Mouse (Mus musculus): ENCODE measurements at regions not wholly inside any gene's neighbourhood (a gene's known extent, or its start where the extent isn't known, plus 50 kb on each side); places are given as distances from the start of the nearest gene placed in this dataset.

DNA sequence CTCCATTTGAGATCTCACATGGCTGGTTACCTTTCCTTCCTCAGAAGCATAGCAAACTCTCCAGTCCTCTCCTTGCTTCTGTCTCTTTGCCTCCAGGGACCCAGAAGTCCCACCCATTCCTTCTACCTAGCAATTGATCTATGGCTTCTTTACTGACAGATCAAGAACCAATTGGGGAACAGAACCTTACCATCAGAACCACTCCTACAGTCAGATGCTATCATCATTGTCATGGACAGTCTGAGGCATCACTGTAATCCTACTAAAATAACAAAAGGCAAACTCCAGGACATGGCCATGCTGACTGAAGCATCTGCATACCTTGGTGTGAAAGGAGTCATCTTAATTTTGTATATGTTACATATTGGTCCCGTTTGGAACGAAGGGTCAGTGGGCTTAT is 401.9 kb upstream of the Ubash3b start:
- no peak for DNase-seq

DNA sequence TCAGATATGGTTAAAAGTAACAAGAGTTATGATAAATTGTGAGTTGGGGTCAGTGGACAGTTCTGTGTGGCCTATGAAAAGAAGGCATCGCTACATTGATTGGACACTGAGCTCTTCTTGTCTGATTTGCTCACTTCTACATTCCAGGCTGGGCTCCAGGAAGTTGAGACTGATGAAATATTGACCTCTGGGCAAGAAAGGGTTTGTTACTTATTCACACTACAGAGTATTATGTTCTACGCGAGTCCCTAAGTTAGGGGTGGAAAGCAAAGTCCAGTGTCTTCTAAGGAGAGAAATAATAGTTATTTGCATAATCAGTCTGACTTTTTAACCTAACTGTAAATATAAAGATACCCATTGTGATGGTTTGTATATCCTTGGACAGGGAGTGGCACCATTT is 397.0 kb upstream of the Ubash3b start:
- no peak for DNase-seq

DNA sequence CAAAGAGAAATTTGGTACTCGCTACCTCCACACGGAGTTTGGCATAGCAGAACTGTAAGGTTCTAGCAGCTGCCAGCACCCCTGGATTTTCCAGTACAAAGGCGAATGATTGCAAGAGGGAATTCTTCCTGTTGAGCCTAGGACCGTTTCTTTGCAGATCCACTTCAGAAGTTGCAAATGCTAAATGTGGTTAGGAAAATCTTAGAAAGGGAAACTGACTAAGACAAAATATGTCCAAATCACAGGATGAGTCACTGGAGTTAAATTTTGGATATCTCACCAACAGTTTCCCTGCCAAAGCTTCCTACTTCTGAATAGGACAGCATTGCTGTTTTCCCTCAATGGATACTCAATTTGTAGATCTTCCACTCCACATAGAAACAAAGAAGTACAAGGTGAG is 395.4 kb upstream of the Ubash3b start:
- DNase-seq: no peak

DNA sequence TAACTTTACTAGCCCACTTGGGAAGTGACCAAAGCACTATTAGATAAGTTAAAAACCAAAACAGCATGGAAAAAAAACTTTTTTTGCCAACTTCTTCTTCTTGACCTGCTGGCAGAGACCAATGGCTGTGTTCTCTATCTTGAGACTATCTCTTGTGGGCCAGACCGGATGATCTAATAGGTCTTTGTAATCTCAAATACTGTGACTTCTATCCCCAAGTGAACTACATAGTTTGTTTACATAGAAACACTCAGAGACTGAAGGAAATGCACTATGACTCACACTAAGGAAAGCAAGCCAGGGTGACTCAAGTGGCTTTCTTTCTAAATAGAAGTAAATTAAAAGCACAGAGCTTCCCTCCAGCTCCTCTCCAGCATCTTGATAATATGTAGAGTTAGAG is 384.3 kb upstream of the Ubash3b start:
- DNase-seq: no peak

DNA sequence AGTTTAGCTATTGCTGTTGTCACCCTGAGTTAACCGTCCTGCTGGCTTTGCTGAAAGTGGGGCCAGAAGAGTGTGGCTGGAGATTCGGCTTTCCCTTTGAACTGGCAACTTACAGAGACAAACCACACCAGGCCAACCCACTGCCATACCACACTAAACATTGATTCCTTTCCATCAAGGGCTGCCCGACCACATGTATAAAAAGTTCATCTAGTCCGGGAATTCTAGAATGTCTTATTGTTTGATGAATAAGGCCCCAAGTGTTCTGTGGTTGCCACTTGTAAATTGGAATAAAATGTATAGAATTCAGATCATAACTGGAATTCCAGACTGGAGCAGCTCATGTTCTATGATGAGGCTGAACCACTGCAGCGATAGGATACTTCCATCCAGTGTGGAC is 381.0 kb upstream of the Ubash3b start:
- DNase-seq: no peak

DNA sequence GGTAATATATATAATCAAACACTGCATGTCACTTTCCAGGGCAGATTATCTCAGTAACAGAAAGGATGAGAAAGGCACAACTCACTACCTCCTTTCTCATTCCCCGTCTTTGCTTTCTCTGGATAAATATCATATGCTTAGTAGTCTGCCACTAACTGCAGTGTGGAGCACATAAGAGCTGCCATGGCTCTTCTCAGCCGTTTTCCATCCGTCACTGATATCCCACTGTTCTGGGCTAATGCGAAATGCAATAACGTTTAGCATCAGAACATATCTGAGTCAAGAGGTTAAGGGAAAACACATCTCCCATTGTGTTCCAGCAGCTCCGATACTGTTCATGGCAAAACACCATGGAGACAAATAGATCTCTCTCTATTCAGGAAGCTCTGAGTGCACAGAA is 379.8 kb upstream of the Ubash3b start:
- DNase-seq: no peak

DNA sequence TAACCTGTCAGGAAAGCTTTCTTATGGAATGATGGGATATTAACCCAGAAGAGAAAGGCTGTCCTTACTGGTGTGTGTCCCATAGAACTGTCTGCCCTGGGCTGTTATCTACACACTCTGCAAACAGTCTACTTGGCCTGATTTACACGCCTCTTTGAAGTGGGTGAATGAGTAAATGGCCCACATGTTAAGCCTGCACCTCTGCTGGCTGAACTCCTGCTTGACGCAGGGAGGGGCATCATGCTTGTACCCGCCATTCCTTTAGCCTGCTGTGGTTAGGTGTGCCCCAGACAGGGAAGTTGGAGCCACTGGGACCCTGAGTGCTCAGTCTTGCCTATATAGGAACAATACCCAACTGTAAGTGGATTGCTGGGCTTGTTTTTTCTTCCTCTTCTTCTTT is 371.3 kb upstream of the Ubash3b start:
- DNase-seq: no peak

DNA sequence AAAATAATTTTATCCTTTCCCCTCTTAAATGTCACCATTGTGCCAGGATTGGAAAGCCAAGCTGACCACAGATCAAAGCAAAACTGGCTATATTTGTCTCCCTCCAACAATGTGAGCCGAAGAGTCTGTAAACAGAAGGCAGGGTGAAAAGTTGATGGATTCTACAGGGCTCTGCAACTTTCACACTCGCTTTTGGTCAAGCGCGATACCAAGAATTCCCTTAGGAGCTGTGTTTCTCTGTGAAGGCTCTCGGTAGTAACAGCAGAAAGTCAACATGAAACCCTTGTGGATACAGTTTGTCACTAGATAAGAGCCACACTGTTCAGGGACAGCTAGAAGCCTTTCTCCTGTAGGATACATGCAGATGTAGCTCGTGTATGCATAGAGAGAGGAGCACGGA is 370.8 kb upstream of the Ubash3b start:
- no peak for DNase-seq

DNA sequence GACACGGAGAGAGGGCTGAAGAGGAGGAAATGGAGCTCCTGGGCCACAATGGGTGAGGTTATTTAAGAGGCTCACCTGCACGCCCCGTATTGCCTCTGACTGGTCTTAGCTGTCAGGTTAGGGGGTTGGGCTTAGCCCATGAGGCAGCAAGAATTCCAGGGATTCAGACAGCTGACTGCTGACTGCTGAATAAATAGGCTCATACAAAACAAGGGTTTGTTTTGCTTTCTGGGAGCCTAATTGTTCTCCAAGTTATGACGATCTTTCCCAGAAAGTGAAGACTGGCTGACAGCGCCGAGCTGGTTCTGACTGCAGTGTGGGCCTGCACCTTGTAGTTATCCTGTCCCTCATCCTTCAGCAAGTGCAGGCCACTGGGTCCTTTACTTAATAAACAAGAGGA is 370.1 kb upstream of the Ubash3b start:
- DNase-seq: no peak

DNA sequence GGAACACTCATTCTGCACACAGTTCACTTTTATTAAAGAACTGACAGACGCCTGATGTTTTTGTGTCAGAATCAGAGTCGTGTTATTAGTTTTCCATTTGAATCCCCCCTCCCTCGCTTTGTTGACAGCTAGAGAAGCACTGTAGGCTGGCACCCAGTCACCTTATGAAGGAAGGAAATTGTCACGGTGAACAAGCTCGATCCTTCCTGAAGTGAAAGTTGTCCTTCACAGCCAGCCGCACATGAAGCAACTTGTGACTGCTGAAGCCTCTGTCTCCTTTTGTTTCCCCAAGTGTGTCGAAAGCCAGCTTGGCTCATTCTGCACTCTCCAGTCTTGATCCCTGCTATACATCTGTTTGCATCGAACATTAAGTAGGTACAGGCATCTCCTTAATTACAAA is 364.6 kb upstream of the Ubash3b start:
- DNase-seq: no peak

DNA sequence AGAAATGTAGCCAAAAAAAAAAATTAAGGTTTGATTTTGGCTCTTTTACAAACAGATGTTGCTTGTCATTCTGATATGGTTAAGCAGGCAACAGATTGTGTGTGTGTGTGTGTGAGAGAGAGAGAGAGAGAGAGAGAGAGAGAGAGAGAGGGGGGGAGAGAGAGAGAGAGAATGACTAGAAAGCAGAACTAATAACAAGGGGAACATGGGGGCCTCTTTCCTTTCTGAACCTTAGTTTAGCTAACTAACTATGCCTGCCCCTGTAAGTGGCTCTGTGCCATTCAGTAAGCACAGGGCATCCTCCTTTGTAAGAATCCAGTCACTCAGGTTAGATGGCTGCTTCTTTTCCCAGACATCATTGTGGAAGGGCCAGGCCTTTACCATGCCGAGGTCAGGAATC is 364.0 kb upstream of the Ubash3b start:
- no peak for DNase-seq

DNA sequence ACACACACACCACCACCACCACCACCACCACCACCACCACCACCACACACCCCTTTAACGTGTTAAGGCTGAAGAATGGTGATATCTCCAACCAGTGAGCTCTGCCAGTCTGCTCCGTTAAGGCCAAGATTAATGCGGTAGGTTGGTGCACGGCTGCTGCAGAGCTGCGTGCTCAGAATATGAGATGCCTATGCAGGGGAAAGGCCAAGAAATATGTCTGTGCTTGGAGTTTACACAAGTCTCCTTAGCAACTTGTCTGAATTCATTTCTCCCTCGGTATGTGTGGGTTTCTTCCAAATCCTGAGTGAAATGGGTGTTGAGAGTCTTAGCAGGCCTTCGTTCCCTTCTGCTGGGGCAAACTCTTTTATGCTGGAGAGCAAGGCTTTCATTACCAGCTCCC is 363.1 kb upstream of the Ubash3b start:
- DNase-seq: no peak

DNA sequence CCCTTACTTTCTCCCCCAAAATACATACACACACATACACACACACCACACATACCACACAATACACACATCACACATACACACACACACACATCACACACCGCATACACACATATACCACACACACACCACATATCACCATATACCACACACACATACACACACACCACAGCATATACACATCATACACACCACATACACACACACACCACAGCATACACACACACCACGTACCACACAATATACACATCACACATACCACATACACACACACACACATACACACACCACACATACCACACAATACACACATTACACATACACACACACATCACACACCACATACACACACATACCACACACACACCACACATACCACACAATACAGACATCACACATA is 362.5 kb upstream of the Ubash3b start:
- DNase-seq: no peak

DNA sequence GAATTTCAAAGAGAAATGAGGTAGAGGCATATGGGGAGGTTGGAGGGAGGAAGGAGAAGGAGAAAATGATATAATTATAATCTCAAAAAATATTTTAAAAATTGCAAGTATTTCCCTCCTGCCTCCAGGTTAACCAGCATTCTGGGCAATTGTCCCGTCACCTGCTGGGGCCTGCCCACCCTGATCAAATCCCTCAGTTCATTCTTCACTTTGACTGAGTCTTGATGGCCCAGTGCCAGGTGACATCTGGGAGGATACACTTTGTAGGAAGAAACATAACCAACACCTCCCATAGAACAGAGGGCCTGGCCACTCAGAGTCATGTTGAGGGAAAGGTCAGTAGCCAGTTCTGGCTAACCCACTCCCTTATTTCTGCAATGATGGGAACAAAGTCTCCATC is 360.8 kb upstream of the Ubash3b start:
- DNase-seq: no peak

DNA sequence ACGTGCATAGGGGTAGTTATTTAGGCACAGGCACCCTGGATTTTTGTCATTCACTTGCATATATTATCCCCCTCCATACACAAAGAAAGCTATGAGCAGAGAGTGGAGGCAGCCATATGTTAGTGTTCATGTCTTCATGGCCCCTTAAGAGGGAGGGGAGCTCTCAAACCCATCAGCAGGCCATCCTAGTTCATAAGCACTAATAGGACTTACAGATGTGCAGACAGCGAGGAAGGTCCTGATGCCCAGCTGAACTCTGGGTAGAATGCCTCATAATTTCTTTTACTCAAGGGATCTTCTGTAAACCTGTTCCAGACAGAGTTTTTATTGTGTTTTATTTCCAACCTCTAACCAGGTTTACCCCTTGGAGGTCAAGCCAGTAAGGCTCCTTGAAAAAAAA is 356.3 kb upstream of the Ubash3b start:
- DNase-seq: no peak

DNA sequence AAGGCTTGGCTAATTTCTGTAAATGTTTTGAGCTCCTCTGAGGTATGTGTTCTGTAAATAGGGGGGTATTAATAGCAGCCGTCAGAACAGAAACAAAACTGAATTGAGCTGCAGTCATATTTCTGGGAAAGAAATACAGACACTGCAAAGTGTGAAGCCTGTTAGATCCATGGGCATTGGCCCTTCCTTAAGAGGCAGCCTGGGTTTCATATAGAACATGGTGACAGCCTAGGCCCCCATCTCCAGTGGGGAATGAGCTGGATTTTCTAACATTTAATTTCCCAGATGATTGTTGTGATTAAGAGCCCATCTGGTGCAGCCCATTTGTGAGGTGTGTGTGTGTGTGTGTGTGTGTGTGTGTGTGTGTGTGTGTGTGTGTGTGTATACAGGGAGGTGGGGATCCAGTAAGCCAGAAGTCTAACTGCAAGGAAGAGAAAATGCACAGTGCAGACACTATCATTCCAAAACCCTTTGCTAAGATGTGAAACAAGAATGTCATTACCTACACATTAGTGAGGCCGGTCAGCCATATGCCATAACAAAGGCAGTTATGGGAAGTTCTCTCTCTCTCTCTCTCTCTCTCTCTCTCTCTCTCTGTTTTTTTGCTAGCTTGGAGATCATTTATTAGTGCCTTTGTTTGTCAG is 355.7 kb upstream of the Ubash3b start:
- no peak for DNase-seq

DNA sequence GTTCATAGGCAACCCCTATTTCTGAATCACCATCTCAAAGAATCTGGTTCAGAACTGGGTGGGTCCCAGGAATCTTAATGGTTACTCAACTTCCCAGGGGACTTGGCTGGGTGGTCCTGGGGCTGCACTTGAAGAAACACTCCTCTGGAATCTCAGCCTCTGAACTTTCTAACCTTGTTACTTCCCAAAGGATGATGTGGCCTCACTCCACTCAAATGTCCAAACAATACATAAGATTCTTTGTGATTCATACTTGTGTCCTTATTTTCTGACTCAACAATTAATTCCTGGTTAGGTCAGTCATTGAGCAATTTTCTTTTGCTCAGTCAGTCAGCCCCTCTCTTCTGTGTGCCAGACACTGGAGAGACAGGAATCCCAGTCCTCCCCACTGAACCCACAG is 353.7 kb upstream of the Ubash3b start:
- no peak for DNase-seq

DNA sequence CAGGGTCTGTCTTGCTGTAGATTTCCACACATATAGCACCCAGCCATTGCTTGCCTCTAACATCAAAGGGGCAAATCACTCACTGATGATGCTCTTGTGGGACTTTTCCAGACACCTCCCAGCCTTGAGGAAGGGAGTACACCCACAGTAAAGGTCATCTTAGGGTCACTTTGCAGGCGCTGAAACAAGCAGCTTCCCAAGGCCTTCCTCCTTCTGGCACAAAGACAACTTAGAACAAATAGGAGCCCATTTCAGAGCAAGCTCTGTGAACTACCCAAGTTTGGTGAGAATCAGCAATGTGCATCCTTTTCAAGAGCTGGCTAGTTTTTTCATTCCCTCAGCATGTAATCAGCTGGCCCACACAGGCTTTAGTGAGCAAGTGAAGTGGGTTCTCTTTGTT is 352.2 kb upstream of the Ubash3b start:
- no peak for DNase-seq

DNA sequence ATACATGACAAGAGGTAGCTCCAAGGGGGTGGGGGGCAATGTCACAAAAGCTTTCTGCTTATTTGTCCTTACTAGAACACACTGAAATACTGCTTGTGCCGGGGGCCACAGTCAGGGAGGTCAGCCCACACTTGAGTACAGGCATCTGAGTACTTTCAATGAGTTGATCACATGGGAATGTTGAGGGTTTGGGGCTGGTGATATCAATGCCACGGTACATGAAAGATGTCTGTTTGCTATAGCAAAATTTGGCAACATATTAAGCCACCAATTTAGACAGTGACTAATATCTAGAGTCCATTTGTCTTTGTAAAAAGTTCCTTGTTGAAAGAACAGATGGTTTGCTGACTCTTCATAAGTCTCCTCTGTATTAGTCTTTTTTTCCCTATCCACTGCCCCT is 348.1 kb upstream of the Ubash3b start:
- DNase-seq: no peak

DNA sequence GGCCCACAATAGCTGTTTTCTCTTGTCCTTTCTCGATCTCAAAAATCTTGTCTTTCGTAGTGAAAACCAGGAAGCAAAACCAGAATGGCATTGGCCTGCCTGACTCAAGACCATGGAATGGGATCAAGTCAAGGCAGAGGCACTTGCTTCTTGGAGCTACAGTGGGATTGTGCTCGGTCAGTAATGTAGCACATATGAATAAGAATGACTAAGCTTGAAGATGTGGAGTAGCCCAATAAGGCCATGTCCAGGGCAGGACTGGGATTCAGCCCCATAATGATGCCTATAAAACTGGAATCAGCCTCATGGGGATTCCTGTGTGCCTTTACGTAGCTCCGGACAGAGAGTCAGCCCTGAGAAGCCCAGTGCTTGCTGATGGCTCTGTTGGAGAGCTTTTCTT is 347.2 kb upstream of the Ubash3b start:
- no peak for DNase-seq

DNA sequence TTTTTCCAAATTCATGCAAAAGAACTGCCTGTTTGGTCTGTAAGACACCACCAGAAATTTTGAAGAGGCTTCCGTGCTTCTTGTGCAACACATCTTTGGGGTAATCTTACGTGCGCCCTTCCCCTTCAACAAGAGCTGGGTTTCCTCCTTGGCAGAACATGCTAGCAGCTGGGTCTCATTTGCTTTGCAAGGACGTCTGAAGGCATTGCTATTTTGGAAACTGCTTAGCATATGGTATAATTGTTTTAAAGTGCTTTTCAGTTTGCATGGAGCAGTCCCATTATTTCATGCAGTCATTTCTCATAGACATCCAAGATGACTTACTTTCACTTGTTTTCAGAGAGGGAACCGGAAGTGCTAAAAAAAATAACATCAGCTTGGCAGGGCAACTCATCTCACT is 336.8 kb upstream of the Ubash3b start:
- DNase-seq: no peak

DNA sequence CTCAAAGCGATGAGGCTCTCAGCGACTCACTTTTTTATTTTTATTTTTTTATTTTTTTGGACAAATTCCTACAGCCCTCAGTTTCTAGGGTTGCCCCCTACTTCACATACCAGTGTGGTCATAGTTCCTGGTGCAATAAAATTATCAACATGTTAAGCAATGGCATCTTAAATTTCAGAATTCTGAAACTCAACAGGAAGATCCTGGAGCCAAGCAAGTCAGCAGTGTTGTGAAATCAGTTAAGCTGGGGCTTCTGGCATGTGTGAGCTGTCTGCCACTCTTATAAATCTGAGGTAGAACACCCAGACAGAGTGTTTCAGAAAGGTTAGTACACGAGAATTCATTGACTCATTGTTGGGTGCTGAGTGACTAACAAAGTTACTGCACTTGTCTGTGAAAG is 328.6 kb upstream of the Ubash3b start:
- no peak for DNase-seq

DNA sequence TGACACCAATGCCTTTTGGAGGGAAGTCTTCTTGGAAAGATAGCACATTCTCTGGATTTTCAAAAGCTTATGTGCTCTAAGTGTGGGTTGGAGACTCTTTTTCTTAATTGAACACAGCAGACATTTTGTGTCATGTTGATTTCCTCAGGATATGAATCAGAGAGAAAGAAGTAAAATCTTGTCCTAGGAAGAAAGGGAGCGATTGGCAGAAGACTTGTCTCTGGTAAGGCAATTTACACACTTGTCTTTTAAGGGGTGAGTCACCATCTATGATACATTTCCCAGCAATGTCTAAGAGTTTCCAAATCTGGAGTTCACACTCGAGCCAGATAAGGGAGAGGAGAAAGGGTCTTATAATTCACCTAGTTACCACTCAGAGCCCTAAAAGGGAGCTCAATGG is 326.5 kb upstream of the Ubash3b start:
- DNase-seq: no peak

DNA sequence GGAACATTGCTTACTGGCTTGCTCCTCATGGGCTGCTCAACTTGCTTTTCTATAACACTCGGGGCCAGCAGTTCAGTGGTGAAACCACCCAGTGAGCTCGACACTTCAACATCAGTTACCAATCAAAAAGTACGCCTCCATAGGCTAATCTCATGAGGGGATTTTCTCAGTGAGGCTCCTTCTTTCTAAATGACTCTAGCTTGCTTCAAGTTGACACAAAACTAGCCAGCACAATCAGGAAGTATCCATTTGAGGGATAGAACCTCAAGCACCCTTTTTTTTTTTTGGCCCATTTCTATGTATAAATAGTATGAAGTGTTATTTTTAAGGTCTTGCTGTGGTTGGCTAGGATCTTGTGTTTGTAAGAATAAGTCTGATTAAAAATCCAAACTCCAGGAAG is 321.7 kb upstream of the Ubash3b start:
- no peak for DNase-seq

DNA sequence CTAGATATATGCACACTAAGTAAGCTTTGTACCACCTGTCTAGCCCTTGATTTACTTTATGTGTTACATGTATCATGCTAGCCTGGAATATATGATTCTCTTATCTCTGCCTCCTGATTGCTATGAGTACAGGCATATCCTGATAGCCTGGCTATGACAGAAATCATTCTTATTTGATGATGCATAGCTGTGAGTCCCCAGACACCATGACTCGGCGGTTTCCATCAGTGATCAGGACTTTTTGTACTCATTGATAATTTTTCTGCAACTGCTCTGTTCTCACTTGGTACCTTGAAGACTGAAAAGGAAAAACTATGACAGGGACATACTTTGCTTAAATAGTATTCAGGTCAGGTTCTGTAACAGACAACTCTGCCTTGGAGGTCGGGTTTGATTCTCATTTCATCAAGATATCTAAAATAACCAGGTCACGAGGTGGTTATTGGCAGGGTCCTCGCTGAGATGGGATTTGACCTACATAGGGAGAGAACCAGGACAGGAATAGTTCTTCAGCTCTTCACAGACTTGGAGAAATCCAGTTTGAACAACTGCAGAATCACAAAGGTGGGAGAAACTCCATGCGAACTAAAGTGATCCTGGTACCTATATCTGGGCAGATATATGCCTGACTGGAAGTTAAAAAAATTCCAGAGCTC is 320.2 kb upstream of the Ubash3b start:
- no peak for DNase-seq
